In genomic region chr8:124677078-124677477, GRCm38 (mm10) we compare ENCODE assay signal across 7 mouse cellular contexts. TPM values are rescaled to one million over a fixed set of nuclear protein-coding genes. Genes with fewer than 3 reads are reported as not detected.
DNase-seq lines count a peak whose midpoint lies in the region; ATAC-seq and TF ChIP-seq lines count a peak whose summit lies in the region.

No protein-coding gene starts in this region.

- H3K4me2 ChIP-seq in kidney, embryonic 14.5 days (replicated peaks; ENCODE audit: low read depth, low read length), result no peak overlapping the region
- H3K4me2 ChIP-seq in embryonic facial prominence, embryonic 15.5 days (replicated peaks), result no peak overlapping the region
- H3K4me2 ChIP-seq in limb, embryonic 14.5 days (replicated peaks; ENCODE audit: low read depth, low read length, severe bottlenecking), result no peak overlapping the region

- no peak overlapping the region for H3K27ac ChIP-seq in kidney, embryonic 14.5 days (ENCODE audit: low read depth, low read length)
- H3K27ac ChIP-seq in embryonic facial prominence, embryonic 10.5 days (replicated peaks), result peak overlapping the region; percentile 78
- 0 out of 2 replicates have a peak overlapping the region, but pooled peaks have one; percentile 29 for H3K27ac ChIP-seq in embryonic facial prominence, embryonic 15.5 days (replicated peaks)
- H3K27ac ChIP-seq in limb, embryonic 14.5 days (replicated peaks; ENCODE audit: low read depth, low read length), result peak overlapping the region; percentile 74; the same call in 1 of the 2 replicates

- H3K9me3 ChIP-seq in kidney, embryonic 14.5 days (ENCODE audit: control insufficient read depth, low read length), result no peaks in the 10 kb centered on the region
- H3K9me3 ChIP-seq in embryonic facial prominence, embryonic 10.5 days, result no peaks in the 10 kb centered on the region
- H3K9me3 ChIP-seq in embryonic facial prominence, embryonic 15.5 days (replicated peaks), result no peaks in the 10 kb centered on the region
- no peaks in the 10 kb centered on the region for H3K9me3 ChIP-seq in limb, embryonic 14.5 days (ENCODE audit: control insufficient read depth, low read length)

- WGBS in kidney, embryonic 14.5 days, result 92% methylated on average over 7 of the region's 7 CpGs
- 90% methylated on average over 7 of the region's 7 CpGs for WGBS in embryonic facial prominence, embryonic 10.5 days
- 91% methylated on average over 7 of the region's 7 CpGs for WGBS in embryonic facial prominence, embryonic 15.5 days
- WGBS in limb, embryonic 14.5 days, result 91% methylated on average over 7 of the region's 7 CpGs

- no peak for TF ChIP-seq POLR2A in limb, embryonic 14.5 days (IDR thresholded peaks at IDR 0.05; ENCODE audit: borderline replicate concordance, extremely low read depth, insufficient read depth, insufficient read length)

- H3K4me3 ChIP-seq in kidney, embryonic 14.5 days (ENCODE audit: low read length), result no peak overlapping the region
- H3K4me3 ChIP-seq in embryonic facial prominence, embryonic 10.5 days, result no peak overlapping the region
- no peak overlapping the region for H3K4me3 ChIP-seq in embryonic facial prominence, embryonic 15.5 days (replicated peaks)
- H3K4me3 ChIP-seq in limb, embryonic 14.5 days (replicated peaks; ENCODE audit: low read length), result no peak overlapping the region

- no peak for DNase-seq in kidney, postnatal 36 days
- DNase-seq in embryonic facial prominence, embryonic 10.5 days (ENCODE audit: low spot score), result no peak
- no peak for DNase-seq in limb, embryonic 14.5 days (ENCODE audit: low spot score)
- no peak for DNase-seq in thymus, postnatal 36 days

- H3K27me3 ChIP-seq in kidney, embryonic 14.5 days (ENCODE audit: control insufficient read depth, insufficient read depth, low read length), result no peaks in the 10 kb centered on the region
- H3K27me3 ChIP-seq in embryonic facial prominence, embryonic 10.5 days (replicated peaks; ENCODE audit: low read depth, poor library complexity, severe bottlenecking), result no peaks in the 10 kb centered on the region
- H3K27me3 ChIP-seq in embryonic facial prominence, embryonic 15.5 days, result no peaks in the 10 kb centered on the region
- no peaks in the 10 kb centered on the region for H3K27me3 ChIP-seq in limb, embryonic 14.5 days (ENCODE audit: control insufficient read depth, insufficient read depth, low read length)

- peak overlapping the region; percentile 34; the same call in 1 of the 2 replicates for H3K9ac ChIP-seq in kidney, embryonic 14.5 days (ENCODE audit: low read depth, low read length)
- no peak overlapping the region for H3K9ac ChIP-seq in embryonic facial prominence, embryonic 15.5 days
- H3K9ac ChIP-seq in limb, embryonic 14.5 days (ENCODE audit: low read depth, low read length, severe bottlenecking), result peak overlapping the region; percentile 51

- H3K4me1 ChIP-seq in kidney, embryonic 14.5 days (ENCODE audit: control insufficient read depth, insufficient read depth, low read length), result 0 out of 2 replicates have a peak, but pooled peaks cover 2% of the 10 kb centered on the region
- H3K4me1 ChIP-seq in embryonic facial prominence, embryonic 10.5 days, result no peaks in the 10 kb centered on the region
- H3K4me1 ChIP-seq in embryonic facial prominence, embryonic 15.5 days, result peaks cover 5% of the 10 kb centered on the region; the same call in 1 of the 2 replicates
- peaks cover 4% of the 10 kb centered on the region for H3K4me1 ChIP-seq in limb, embryonic 14.5 days (ENCODE audit: control insufficient read depth, insufficient read depth, low read length)

- ATAC-seq in kidney, embryonic 14.5 days (ENCODE audit: low FRiP score, low TSS enrichment), result no peak
- no peak for ATAC-seq in embryonic facial prominence, embryonic 15.5 days (ENCODE audit: insufficient number of reproducible peaks, low FRiP score, low TSS enrichment, low read depth)
- ATAC-seq in limb, embryonic 14.5 days (ENCODE audit: low FRiP score, low read depth), result no peak
- ATAC-seq in megakaryocyte progenitor cell, adult 5-6 weeks (replicated peaks; ENCODE audit: poor library complexity), result no peak

- H3K36me3 ChIP-seq in kidney, embryonic 14.5 days (ENCODE audit: control insufficient read depth, insufficient read depth, low read length), result peaks cover 50% of the 10 kb centered on the region
- H3K36me3 ChIP-seq in embryonic facial prominence, embryonic 10.5 days (replicated peaks), result peaks cover 92% of the 10 kb centered on the region
- H3K36me3 ChIP-seq in embryonic facial prominence, embryonic 15.5 days, result peaks cover 57% of the 10 kb centered on the region
- H3K36me3 ChIP-seq in limb, embryonic 14.5 days (ENCODE audit: control insufficient read depth, insufficient read depth, low read length), result peaks cover 73% of the 10 kb centered on the region

RNA-seq across cellular contexts. Expression of gene 2310022B05Rik, which starts 13.9 kb away (rescaled TPM):
- 28.1 and 38.8 TPM in 2 replicates for polyA plus RNA-seq in kidney, embryonic 14.5 days (2014; fragmentation: Nextera tagmentation; extraction: Ambion mirVana)
- polyA plus RNA-seq in embryonic facial prominence, embryonic 10.5 days (2016; fragmentation: Nextera tagmentation; extraction: Ambion mirVana), result 24.2 and 24.4 TPM in 2 replicates
- 37.3 and 38.6 TPM in 2 replicates for polyA plus RNA-seq in embryonic facial prominence, embryonic 15.5 days (2015; fragmentation: Nextera tagmentation; extraction: Ambion mirVana)
- 89.4 and 105 TPM in 2 replicates for polyA plus RNA-seq in limb, embryonic 14.5 days (2012; rRNA removed)
- 50.7 and 53.9 TPM in 2 replicates for polyA plus RNA-seq in limb, embryonic 14.5 days (2014; fragmentation: Nextera tagmentation; extraction: Ambion mirVana)
- 6.3 and 7.0 TPM in 2 replicates for total RNA-seq in megakaryocyte progenitor cell, adult 5-6 weeks (2015)
- total RNA-seq in megakaryocyte progenitor cell, adult 5-6 weeks (2017), result 3.0 and 3.1 TPM in 2 replicates

RNA-seq across cellular contexts. Expression of gene Ttc13, which starts 44.7 kb away (rescaled TPM):
- polyA plus RNA-seq in kidney, embryonic 14.5 days (2014; fragmentation: Nextera tagmentation; extraction: Ambion mirVana), result 36.3 and 57.1 TPM in 2 replicates
- 47.0 and 48.7 TPM in 2 replicates for polyA plus RNA-seq in embryonic facial prominence, embryonic 10.5 days (2016; fragmentation: Nextera tagmentation; extraction: Ambion mirVana)
- polyA plus RNA-seq in embryonic facial prominence, embryonic 15.5 days (2015; fragmentation: Nextera tagmentation; extraction: Ambion mirVana), result 39.7 and 41.2 TPM in 2 replicates
- polyA plus RNA-seq in limb, embryonic 14.5 days (2012; rRNA removed), result 42.6 and 44.3 TPM in 2 replicates
- polyA plus RNA-seq in limb, embryonic 14.5 days (2014; fragmentation: Nextera tagmentation; extraction: Ambion mirVana), result 46.5 and 46.9 TPM in 2 replicates
- 49.9 and 51.7 TPM in 2 replicates for total RNA-seq in megakaryocyte progenitor cell, adult 5-6 weeks (2015)
- 52.1 and 52.3 TPM in 2 replicates for total RNA-seq in megakaryocyte progenitor cell, adult 5-6 weeks (2017)

RNA-seq across cellular contexts. Expression of gene Arv1, which starts 44.9 kb away (rescaled TPM):
- 30.9 and 32.2 TPM in 2 replicates for polyA plus RNA-seq in kidney, embryonic 14.5 days (2014; fragmentation: Nextera tagmentation; extraction: Ambion mirVana)
- polyA plus RNA-seq in embryonic facial prominence, embryonic 10.5 days (2016; fragmentation: Nextera tagmentation; extraction: Ambion mirVana), result 31.5 and 33.5 TPM in 2 replicates
- 19.4 and 21.6 TPM in 2 replicates for polyA plus RNA-seq in embryonic facial prominence, embryonic 15.5 days (2015; fragmentation: Nextera tagmentation; extraction: Ambion mirVana)
- polyA plus RNA-seq in limb, embryonic 14.5 days (2012; rRNA removed), result 30.2 and 35.9 TPM in 2 replicates
- 21.8 and 21.9 TPM in 2 replicates for polyA plus RNA-seq in limb, embryonic 14.5 days (2014; fragmentation: Nextera tagmentation; extraction: Ambion mirVana)
- 10.1 and 13.3 TPM in 2 replicates for total RNA-seq in megakaryocyte progenitor cell, adult 5-6 weeks (2015)
- total RNA-seq in megakaryocyte progenitor cell, adult 5-6 weeks (2017), result 4.0 and 5.8 TPM in 2 replicates
